Mouse (Mus musculus) forebrain, embryonic 11.5 days (tissue): ENCODE data around the gene C130026I21Rik. TPM values are rescaled to one million over a fixed set of nuclear protein-coding genes. Genes with fewer than 3 reads are reported as not detected.
"Not testable (repeated sequence)": the region's sequence is repeated elsewhere in the genome, so short reads cannot be mapped to it uniquely, and the experiment has no call there.

Source experiments
- ATAC-seq: fragments of 200-750 bp; cut with Nextera tagmentation; replicated peaks from 2 replicates; pipeline ENCODE4 v1.8.0; 2017; ENCODE audit warnings: moderate TSS enrichment; ENCODE audit not compliant: low FRiP score
- DNase-seq: peaks from one replicate; pipeline ENCODE4 v3.0.0-alpha.2; 2017; ENCODE audit warnings: low spot score
- H3K27ac ChIP-seq: fragments of 300-500 bp; sonication (generic); 2 replicates; pipeline ENCODE4 v1.5.1; 2014; ENCODE audit warnings: low read depth, low read length
- H3K27me3 ChIP-seq: fragments of 300-500 bp; sonication (generic); 2 replicates; pipeline ENCODE4 v1.6.1; 2014; ENCODE audit warnings: mild to moderate bottlenecking, low read length, mixed read lengths; ENCODE audit not compliant: control insufficient read depth, insufficient read depth
- H3K36me3 ChIP-seq: fragments of 300-500 bp; sonication (generic); 2 replicates; pipeline ENCODE4 v1.6.1; 2014; ENCODE audit warnings: mild to moderate bottlenecking, low read length, moderate library complexity, mixed read lengths; ENCODE audit not compliant: control insufficient read depth, insufficient read depth
- H3K4me1 ChIP-seq: fragments of 300-500 bp; sonication (generic); replicated peaks from 2 replicates; pipeline ENCODE4 v1.6.1; 2014; ENCODE audit warnings: low read length, mixed read lengths; ENCODE audit not compliant: control insufficient read depth, insufficient read depth
- H3K4me2 ChIP-seq: fragments of 300-500 bp; sonication (generic); 2 replicates; pipeline ENCODE4 v1.6.1; 2014; ENCODE audit warnings: low read depth, mild to moderate bottlenecking, low read length, moderate library complexity, mixed read lengths; ENCODE audit not compliant: severe bottlenecking
- H3K4me3 ChIP-seq: fragments of 300-500 bp; sonication (generic); 2 replicates; pipeline ENCODE4 v1.5.1; 2014; ENCODE audit warnings: low read depth, low read length
- H3K9ac ChIP-seq: fragments of 300-500 bp; sonication (generic); 2 replicates; pipeline ENCODE4 v1.6.1; 2014; ENCODE audit warnings: low read length
- H3K9me3 ChIP-seq: fragments of 300-500 bp; sonication (generic); 2 replicates; pipeline ENCODE4 v1.6.1; 2016; ENCODE audit warnings: low read length, mixed read lengths; ENCODE audit not compliant: control insufficient read depth
- WGBS: fragments of 180-500 bp; shearing (Covaris S2); extraction: QIAGEN DNeasy Blood & Tissue Kit; methylation state at CpG from one replicate; pipeline ENCODE4 v1.1.7; 2014; 5-methylcytosine and 5-hydroxymethylcytosine counted together
- polyA plus RNA-seq: library from polyadenylated mRNA; unstranded; fragments of >200 nt; fragmentation: Nextera tagmentation; extraction: Ambion mirVana; gene quantifications from 2 replicates; pipeline ENCODE4 v1.2.1, GENCODE M21; 2014

C130026I21Rik gene
- polyA plus RNA-seq, 1 experiment from 2014 or later, result not detected

GRCm38 (mm10) chr1:84993235-84993634 is 277.1 kb downstream of the C130026I21Rik start:
- not testable (repeated sequence) for H3K27ac ChIP-seq, H3K4me1 ChIP-seq, H3K27me3 ChIP-seq, H3K36me3 ChIP-seq, H3K4me3 ChIP-seq, H3K9me3 ChIP-seq, DNase-seq, H3K9ac ChIP-seq, H3K4me2 ChIP-seq
- ATAC-seq, result peak; percentile 65
- no CpG with 5 or more reads among the region's 2 CpGs for WGBS

DNA sequence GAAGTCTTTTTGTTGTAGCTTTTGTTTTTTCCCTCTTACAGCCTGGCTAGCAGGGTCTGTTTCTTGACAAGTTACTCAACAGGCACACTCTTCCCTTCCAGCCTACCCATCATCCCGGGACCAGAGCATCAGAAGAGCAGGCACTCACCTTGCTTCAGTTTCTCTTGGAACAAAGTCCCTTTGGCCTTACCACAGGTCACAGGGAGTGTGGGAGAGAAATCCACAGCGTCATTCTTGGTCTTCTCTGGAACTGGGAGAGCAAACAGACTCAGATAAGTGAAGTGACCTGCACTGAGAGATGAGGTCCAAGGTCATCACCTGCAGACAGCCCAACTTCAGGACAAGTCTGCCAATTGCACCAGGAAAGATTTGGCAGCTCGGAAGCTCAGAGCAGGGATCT is 277.5 kb downstream of the C130026I21Rik start:
- H3K27ac ChIP-seq, H3K9me3 ChIP-seq, H3K27me3 ChIP-seq, H3K4me2 ChIP-seq, H3K4me1 ChIP-seq, H3K9ac ChIP-seq, H3K4me3 ChIP-seq, DNase-seq, H3K36me3 ChIP-seq: not testable (repeated sequence)
- WGBS, result no CpG with 5 or more reads among the region's 3 CpGs
- ATAC-seq, result peak; percentile 51

DNA sequence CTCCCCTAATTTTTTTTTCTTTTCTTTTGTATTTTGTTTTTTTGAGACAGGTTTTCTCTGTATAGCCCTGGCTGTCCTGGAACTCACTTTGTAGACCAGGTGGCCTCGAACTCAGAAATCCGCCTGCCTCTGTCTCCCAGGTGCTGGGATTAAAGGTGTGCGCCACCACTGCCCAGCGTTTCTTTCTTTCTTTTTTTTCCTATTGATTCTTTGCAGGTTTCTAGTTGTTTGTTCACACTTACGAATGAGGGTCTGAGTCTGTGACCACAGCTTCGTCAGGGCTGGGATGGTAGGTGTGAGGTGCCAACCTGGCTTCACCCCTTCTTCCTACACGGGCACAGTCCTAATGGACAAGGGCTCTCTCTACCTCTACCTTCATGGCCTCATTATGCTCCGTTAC is 281.3 kb downstream of the C130026I21Rik start:
- ATAC-seq, DNase-seq, H3K4me2 ChIP-seq, H3K4me1 ChIP-seq, H3K36me3 ChIP-seq, H3K4me3 ChIP-seq, H3K27ac ChIP-seq, H3K9ac ChIP-seq, H3K9me3 ChIP-seq, H3K27me3 ChIP-seq: not testable (repeated sequence)
- WGBS, result 93% methylated on average over 7 of the region's 8 CpGs

DNA sequence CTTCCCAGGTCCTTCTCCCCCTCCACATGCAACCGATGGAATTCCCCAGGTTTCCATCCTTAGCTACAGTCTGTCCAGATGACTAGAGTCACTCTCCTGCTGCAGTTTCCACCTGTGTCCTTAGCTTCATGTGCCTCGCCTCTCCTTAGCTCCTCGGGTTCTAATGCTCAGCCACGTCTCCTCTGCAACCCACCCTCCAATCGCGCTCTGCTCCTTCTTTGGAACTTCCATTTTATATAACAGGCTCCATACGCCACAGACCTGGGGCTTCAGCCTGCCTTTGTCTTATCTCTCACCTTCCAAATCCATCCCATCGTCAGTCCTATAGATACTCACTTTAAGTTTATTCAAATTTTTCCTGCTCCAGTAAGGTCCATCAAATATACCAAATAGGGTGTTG is 282.6 kb downstream of the C130026I21Rik start:
- H3K27me3 ChIP-seq, H3K27ac ChIP-seq, H3K4me3 ChIP-seq, H3K9me3 ChIP-seq, DNase-seq, H3K4me1 ChIP-seq, H3K9ac ChIP-seq, H3K4me2 ChIP-seq, H3K36me3 ChIP-seq, ATAC-seq: not testable (repeated sequence)
- WGBS, result 77% methylated on average over 6 of the region's 8 CpGs

DNA sequence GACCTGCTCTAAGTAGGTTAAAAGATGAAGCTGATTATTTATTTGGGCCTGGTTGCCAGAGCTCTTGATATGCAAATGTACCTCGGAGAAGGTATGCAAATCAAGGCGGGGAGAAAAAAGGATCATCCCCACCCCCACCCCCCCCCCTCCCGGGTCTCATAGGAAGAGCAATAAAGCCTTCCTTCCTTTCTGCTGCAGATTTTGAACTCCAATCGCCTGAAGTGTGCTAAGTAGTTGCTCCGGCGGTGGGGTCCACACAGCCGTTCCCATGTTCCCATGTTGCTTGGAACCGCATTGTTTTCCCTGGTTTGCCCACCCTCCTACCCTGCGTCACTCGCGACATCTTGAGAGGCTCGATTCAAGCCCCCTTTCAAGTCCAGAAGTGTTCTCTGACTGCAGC is 308.6 kb downstream of the C130026I21Rik start:
- 0% methylated on average over 12 of the region's 12 CpGs for WGBS
- not testable (repeated sequence) for H3K36me3 ChIP-seq, H3K4me3 ChIP-seq, H3K4me1 ChIP-seq, H3K9me3 ChIP-seq, H3K27me3 ChIP-seq, H3K9ac ChIP-seq
- Histone ChIP-seq H3K4me2 (peak overlapping the region; percentile 18; the same call in 1 of the 2 replicates), H3K27ac (0 out of 2 replicates have a peak overlapping the region, but pooled peaks have one; percentile 37)
- DNase-seq (peak; percentile 71), ATAC-seq (peak; percentile 82; the same call in 1 of the 2 replicates)

GRCm38 (mm10) chr1:84957713-84958112 is 312.7 kb downstream of the C130026I21Rik start:
- DNase-seq, H3K4me3 ChIP-seq, H3K36me3 ChIP-seq, H3K9ac ChIP-seq, H3K27ac ChIP-seq, H3K27me3 ChIP-seq, ATAC-seq, H3K9me3 ChIP-seq, H3K4me1 ChIP-seq, H3K4me2 ChIP-seq: not testable (repeated sequence)
- 81% methylated on average over 4 of the region's 4 CpGs for WGBS

GRCm38 (mm10) chr1:84956771-84957170 is 313.6 kb downstream of the C130026I21Rik start:
- not testable (repeated sequence) for H3K4me3 ChIP-seq, H3K27ac ChIP-seq, H3K27me3 ChIP-seq, H3K4me1 ChIP-seq, H3K9me3 ChIP-seq, H3K4me2 ChIP-seq, H3K36me3 ChIP-seq, DNase-seq, H3K9ac ChIP-seq, ATAC-seq
- WGBS, result 100% methylated on average over 3 of the region's 3 CpGs

- no peaks in the 10 kb centered on the region for H3K36me3 ChIP-seq
- no peak overlapping the region for H3K4me3 ChIP-seq
- H3K4me2 ChIP-seq, result no peak overlapping the region
- H3K4me1 ChIP-seq, result no peaks in the 10 kb centered on the region
- ATAC-seq (no peak), DNase-seq (no peak)
- 87% methylated on average over 10 of the region's 10 CpGs for WGBS
- no peak overlapping the region for H3K27ac ChIP-seq
- H3K9me3 ChIP-seq, result no peaks in the 10 kb centered on the region; the same call in 1 of the 2 replicates
- H3K27me3 ChIP-seq, result no peaks in the 10 kb centered on the region
- H3K9ac ChIP-seq, result no peak overlapping the region
Measured at GRCm38 (mm10) chr1:84952456-84953181, 317.7 kb downstream of the C130026I21Rik start.

DNA sequence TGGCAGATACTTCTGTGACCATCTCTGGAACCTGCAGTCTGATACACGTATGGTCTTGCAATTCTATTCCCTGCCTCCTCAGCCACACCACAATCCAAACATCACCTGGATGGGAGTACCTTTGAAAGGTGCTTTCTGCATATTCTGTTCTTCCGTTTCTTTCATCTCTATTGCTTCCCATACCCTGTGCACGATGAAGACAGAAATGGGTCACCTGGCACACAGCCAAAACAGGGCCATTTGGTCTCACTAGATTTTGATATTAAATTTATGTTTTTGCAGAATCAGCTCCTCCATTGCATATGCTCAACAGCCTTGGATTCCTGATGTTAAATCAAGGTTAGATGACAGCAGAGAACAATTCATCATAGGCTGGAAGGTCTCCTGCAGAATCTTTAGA is 318.8 kb downstream of the C130026I21Rik start:
- Histone ChIP-seq H3K27ac (no peak overlapping the region), H3K36me3 (no peaks in the 10 kb centered on the region), H3K4me1 (no peaks in the 10 kb centered on the region), H3K4me3 (no peak overlapping the region), H3K9me3 (no peaks in the 10 kb centered on the region), H3K4me2 (no peak overlapping the region), H3K9ac (no peak overlapping the region), H3K27me3 (no peaks in the 10 kb centered on the region)
- no peak for ATAC-seq
- 84% methylated on average over 3 of the region's 3 CpGs for WGBS
- no peak for DNase-seq
